ENCODE assay signal across 21 mouse cellular contexts in genomic region chr10:85737796-85738195, GRCm38 (mm10).
A peak's percentile ranks its signal among the peaks of the same experiment; 100 is the strongest.
DNase-seq lines count a peak whose midpoint lies in the region; ATAC-seq lines count a peak whose summit lies in the region.
"Had no signal": no experiment of that assay in that cellular context is flagged by ENCODE, and none has a peak within 500 bp of the region (broad histone marks: within the 10 kb centered on the region; RNA-seq: fewer than 3 reads in every experiment).

No protein-coding gene starts in this region.

- no peak for ATAC-seq in hindbrain, embryonic 13.5 days (ENCODE audit: low FRiP score)
- ATAC-seq in erythroid progenitor cell, adult 5-6 weeks (replicated peaks; ENCODE audit: low FRiP score, poor library complexity, severe bottlenecking) = no peak
- ATAC-seq: CD4-positive, CD25-positive, alpha-beta regulatory T cell, adult 4 months; forebrain, embryonic 13.5 days; hindbrain, embryonic 16.5 days; inflammation-experienced regulatory T-cells, adult 6 months; intestine, postnatal 0 days had no signal

- no peak overlapping the region for H3K9ac ChIP-seq in hindbrain, embryonic 13.5 days
- H3K9ac ChIP-seq: forebrain, embryonic 13.5 days; heart, embryonic 15.5 days had no signal

- WGBS in hindbrain, embryonic 10.5 days = 64% methylated on average over 1 of the region's 1 CpGs
- 91% methylated on average over 1 of the region's 1 CpGs for WGBS in hindbrain, embryonic 13.5 days

- no peaks in the 10 kb centered on the region for H3K36me3 ChIP-seq in hindbrain, embryonic 10.5 days
- no peaks in the 10 kb centered on the region for H3K36me3 ChIP-seq in hindbrain, embryonic 13.5 days
- H3K36me3 ChIP-seq: G1E; heart, embryonic 15.5 days had no signal

- DNase-seq in hindbrain, embryonic 10.5 days (ENCODE audit: low spot score) = peak; percentile 7
- DNase-seq in embryo, embryonic 9.5 days (ENCODE audit: extremely low spot score) = peak; percentile 1
- peak; percentile 62 for DNase-seq in forelimb bud, embryonic 11.5 days (ENCODE audit: low read depth, low spot score)
- DNase-seq in urinary bladder, postnatal 10 days (ENCODE audit: low spot score) = no peak
- no peak for DNase-seq in gastrocnemius, postnatal 10 days
- DNase-seq: adrenal gland, postnatal 10 days; cerebellum, adult 11 months; cerebellum, adult 9-10 months; cerebellum, postnatal 25 days; heart, adult 2 months; kidney, adult 8-10 months had no signal

- no peak overlapping the region for H3K4me2 ChIP-seq in hindbrain, embryonic 13.5 days
- H3K4me2 ChIP-seq: forebrain, embryonic 13.5 days; heart, embryonic 11.5 days; heart, embryonic 15.5 days had no signal

- no peak overlapping the region for H3K4me3 ChIP-seq in hindbrain, embryonic 10.5 days
- H3K4me3 ChIP-seq in hindbrain, embryonic 13.5 days = no peak overlapping the region
- H3K4me3 ChIP-seq: forebrain, embryonic 13.5 days; heart, adult 2 months; heart, embryonic 15.5 days had no signal

- H3K9me3 ChIP-seq in hindbrain, embryonic 10.5 days = no peaks in the 10 kb centered on the region
- no peaks in the 10 kb centered on the region for H3K9me3 ChIP-seq in hindbrain, embryonic 13.5 days
- H3K9me3 ChIP-seq: forebrain, embryonic 13.5 days; heart, embryonic 15.5 days had no signal

- H3K27me3 ChIP-seq in hindbrain, embryonic 10.5 days (ENCODE audit: insufficient read depth, poor library complexity, severe bottlenecking) = no peaks in the 10 kb centered on the region
- no peaks in the 10 kb centered on the region for H3K27me3 ChIP-seq in hindbrain, embryonic 13.5 days
- H3K27me3 ChIP-seq: forebrain, embryonic 13.5 days; heart, embryonic 15.5 days had no signal

- no peaks in the 10 kb centered on the region for H3K4me1 ChIP-seq in hindbrain, embryonic 10.5 days (replicated peaks)
- H3K4me1 ChIP-seq in hindbrain, embryonic 13.5 days (replicated peaks) = no peaks in the 10 kb centered on the region
- H3K4me1 ChIP-seq: forebrain, embryonic 13.5 days; heart, embryonic 15.5 days had no signal

- H3K27ac ChIP-seq in hindbrain, embryonic 10.5 days = no peak overlapping the region
- H3K27ac ChIP-seq in hindbrain, embryonic 13.5 days = no peak overlapping the region
- H3K27ac ChIP-seq: forebrain, embryonic 13.5 days; heart, adult 2 months; heart, embryonic 15.5 days had no signal

Comparison
In these comparisons a context has a peak if more than half of its experiments do, and no peak if none do; other contexts are left out.
1. DNase-seq: peak in hindbrain, embryonic 10.5 days (single experiment), embryo, embryonic 9.5 days (single experiment) and forelimb bud, embryonic 11.5 days (single experiment); none in urinary bladder, postnatal 10 days (single experiment) and gastrocnemius, postnatal 10 days (single experiment).